Mouse (Mus musculus) cerebellum, postnatal 14 days (tissue): Measurements from ENCODE around the gene Grhl3.
A peak's percentile ranks its signal among the peaks of the same experiment; 100 is the strongest.
"Not testable (repeated sequence)": the region's sequence is repeated elsewhere in the genome, so short reads cannot be mapped to it uniquely, and the experiment has no call there.

Experiments used
- DNase-seq, 2 experiments: peaks; one replicate each; pipeline ENCODE4 v3.0.0; 2021; ENCODE audit warnings: mixed read lengths in 2 of 2

The Grhl3 gene

GRCm38 (mm10) chr4:135573251-135573808 lies at the start of gene Grhl3:
Gene Grhl3 (minus strand): TSS chr4:135573630.
- DNase-seq = peak; percentile 27 to 28

DNA sequence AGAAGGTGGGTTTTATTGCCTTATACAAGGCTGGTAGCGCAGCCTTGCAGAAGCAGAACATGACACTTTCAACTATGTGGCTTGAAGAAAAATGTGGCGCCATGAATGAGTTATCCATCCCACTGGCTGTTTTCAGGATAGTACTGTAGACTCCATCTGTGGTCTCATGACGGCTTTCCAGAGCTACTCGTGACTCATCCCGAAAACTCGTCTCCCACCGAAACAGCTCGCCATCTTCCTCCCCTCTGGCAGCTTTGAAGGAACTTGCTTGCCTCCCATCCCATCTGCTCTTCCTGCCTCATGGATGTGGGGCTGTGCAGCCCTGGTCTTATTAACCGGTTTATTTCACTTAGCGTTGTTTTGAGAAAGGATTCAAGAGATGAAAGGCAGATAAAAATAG lies 48.9 kb upstream of the Grhl3 start:
- DNase-seq = no peak

- no peak for DNase-seq
Measured at GRCm38 (mm10) chr4:135620461-135620860, 47.0 kb upstream of the Grhl3 start.

DNA sequence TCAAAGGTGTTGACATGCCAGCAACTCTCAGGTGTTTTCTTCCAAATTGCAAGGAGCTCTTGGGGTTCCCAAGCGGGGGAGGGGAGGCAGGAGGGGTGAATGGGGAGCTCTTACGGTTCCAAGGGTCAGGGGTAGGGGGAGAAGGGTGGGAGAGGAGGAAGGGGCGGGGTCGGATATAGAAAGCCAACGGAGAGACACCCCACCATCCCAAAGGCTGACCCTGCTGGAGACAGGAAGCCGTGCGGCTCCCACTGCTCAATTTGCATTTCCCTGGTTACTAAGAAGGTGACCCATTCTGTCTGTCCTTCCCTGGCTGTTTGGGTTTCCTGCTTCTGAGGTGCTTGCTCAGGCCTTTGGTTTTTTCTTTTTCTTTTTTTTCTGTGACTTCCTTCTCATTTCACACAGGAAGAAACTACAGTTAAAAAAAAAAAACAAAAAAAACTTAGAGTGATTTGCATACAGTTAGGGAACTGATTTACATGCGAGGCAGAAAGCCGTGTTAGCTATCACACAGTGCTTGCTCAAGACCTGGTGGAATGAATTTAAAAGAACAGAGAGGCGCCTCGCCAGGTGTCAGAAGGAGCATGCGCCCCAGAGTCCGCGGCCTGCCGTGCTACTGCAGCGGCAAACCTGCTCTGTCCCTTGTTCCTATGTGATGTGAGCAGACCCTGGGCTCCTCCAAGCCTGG lies 44.5 kb upstream of the Grhl3 start:
- no peak for DNase-seq

DNA sequence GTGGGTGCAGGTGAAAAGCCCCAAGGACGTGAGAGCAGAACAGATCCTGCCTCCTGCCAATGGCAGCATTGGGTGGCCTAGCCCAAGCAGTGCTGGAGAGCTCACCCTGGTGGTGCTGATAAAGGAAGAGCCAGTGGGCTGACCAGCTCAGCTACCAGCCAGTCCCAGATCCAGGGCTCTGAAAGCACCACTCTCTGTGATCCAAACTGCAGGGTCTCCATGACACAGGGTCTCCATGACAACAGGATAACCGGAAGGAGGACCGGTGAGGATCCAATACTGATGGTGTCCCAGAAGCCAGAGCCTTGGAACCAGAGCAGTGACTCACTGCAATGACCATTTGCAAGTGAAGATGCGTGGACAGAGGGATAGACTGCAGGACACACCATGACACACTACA lies 43.6 kb upstream of the Grhl3 start:
- no peak for DNase-seq

DNA sequence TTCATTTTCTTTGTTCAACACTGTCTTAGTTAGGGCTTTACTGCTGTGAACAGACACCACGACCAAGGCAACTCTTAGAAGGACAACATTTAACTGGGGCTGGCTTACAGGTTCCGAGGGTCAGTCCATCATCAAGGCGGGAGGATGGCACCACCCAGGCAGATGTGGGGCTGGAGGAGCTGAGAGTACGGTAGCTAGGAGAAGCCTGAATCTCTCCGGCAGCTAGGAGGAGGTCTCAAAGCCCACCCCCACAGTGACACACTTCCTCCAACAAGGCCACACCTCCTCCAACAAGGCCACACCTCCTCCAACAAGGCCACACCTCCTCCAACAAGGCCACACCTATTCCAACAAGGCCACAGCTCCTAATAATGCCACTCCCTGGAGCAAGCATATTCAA lies 41.9 kb upstream of the Grhl3 start:
- DNase-seq = not testable (repeated sequence)

DNA sequence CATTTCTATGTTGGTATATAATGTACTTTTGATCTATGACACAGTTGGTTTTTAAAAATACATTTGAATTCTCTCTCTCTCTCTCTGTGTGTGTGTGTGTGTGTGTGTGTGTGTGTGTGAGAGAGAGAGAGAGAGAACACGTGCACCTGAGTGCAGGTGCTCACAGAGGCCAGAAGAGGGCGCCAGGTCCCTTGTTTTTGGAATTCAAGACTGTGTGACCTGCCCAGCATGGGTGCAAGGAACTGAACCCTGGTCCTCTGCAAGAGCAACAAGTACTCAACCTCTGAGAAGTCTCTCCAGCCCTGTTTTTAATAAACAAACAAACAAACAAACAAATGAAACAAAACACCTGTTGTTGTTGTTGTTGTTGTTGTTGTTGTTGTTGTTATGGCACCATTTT lies 36.6 kb upstream of the Grhl3 start:
- DNase-seq = no peak

DNA sequence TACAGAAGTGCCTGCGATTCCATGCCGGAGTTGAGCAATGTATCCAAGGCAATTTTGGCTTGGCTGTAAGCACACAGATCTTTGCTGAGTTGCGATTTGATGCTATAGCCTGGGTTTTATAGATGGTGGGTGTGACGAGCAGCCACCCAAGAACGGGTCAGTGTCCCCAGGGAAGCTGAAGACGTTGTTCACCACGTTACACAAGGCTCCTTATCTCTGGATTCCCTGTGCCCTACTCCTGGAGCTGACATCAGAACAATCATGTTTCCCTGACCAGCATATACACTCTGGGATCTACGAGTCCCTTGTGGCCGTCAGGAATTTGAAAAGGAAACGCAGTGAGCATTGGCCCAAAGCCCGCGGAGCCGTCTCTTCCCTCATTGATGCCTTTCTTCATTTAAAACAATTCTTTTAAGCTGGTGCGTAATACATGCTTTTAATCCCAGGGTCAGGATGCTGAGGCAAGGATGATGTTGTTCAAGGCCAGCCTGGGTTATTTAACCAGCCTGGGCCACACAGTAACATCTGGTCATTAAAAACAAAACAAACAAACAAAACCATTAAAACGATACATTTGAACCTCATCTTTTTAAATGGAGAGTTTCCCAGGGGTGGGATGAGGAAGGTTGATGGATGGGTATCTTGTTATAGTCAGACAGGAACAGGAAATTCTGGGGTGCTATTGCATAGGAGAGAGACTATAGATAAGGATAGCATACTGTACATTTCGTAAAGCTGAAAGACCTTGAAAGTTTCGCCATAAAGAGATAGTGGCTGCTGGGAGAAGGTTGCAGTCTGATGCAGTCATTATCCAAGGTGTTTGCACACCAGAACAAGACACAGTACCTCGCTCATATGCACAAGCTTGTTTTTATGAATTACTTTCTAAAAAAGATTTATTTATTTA lies 34.8 kb upstream of the Grhl3 start:
- no peak for DNase-seq

- DNase-seq = peak; percentile 46 to 52
Measured at GRCm38 (mm10) chr4:135606271-135606670, 32.8 kb upstream of the Grhl3 start.

DNA sequence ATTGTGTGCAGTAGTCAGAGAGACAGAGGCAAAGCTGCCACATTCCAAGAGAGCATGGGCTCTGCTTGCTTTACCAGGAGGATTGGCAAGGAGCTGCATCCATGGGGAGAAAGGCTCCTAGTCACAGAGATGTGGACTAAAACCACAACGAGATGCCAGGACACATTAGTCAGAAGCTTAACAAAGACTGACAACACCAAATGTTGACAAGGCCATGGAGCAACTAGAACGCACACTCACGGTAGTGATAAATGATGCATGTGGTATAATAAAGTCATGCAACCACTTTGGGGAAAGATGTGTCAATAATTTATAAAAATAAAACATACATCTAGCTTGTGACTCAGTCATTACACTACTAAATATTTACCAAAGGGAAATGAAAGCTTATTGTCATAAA lies 28.1 kb upstream of the Grhl3 start:
- no peak for DNase-seq

GRCm38 (mm10) chr4:135599497-135600182 lies 26.2 kb upstream of the Grhl3 start:
- DNase-seq = no peak

DNA sequence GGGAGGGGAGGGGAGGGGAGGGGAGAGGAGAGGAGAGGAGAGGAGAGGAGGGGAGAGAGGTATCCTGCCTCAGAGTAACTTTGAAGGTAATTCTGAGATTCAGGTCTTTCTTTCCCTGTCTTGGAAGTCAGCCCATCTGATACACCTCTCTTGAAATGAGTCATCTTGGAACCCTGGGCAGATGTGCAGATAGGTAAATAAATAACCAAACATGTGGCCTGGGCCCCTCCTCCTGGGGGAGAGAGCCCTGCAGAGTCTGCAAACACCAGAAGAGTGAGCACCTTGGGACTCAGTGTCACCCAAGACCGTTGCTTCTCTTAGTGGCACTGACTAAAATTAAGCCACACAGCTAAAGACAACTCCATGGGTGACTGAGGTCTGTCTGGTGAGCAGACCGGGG lies 25.6 kb upstream of the Grhl3 start:
- DNase-seq = no peak

DNA sequence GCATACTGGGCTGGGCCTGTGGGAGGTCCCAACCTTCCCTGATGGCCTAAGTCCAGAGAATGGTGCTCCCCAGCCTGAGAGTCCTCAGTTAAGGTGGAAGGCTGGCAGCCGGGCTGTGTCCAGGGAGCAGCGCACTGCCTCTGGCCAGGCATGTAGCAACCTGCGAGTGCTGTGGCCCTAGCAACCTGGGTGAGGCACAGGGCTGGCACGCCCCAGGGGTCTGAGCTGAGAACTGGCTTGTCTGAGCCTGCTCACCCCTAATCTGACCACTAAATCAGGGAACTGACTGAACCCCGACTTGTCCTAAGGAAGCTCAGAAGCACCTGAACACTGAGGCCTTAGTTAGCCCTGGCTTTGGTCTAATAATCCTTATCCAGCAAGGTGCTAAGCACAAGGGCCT lies 24.1 kb upstream of the Grhl3 start:
- DNase-seq = no peak

DNA sequence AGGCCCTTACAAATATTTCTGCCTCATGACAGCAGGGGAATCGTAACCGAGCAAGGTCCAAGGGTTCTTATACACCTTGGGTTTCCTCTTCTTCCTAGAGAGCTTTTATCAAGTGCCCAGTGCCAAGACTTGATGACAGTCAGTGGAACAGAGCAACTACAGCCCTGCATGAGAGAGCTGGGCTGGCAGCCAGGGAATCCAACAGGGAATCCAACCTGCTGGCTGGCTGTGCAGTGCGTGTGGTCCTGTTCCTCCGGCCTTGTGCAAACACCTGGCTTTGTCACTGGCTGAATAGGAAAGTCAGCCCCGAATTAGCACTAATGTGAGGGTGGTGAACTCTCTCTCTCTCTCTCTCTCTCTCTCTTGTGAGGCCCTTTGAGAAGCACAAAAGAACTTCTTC lies 22.5 kb upstream of the Grhl3 start:
- peak; percentile 53 to 59 for DNase-seq

DNA sequence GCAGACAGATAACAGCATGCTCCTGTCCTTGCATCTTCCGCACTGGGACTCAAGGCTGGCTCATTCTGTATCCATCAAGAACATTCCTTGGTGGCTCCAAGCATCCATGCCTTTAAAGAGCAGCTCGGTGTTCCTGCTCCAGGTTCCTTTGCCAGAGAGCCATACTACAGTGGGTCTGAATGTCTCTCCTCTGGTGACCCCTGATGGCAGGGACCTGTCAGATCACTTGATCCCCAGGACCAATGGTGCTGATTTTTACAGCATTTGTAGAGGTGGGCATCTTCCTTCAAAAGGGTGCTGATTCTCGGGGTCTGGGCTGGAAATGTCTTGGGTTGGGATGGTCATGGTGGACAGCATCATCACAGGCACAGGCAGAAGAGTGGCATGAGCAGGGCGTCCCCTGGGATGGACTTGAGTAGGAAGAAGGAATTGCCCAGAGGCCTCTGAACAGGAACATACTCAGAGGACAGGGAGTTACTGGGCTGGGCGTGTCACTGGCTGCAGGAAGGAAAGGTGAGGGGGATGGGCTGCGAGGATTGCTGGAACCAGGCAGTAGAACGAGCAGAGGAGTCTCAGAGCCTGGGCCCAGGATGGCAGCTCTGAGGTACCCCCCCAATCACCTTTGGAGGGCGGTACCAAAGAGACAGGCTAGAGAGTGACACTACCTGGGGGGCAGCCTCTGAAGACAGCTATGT lies 18.3 kb upstream of the Grhl3 start:
- DNase-seq = no peak

GRCm38 (mm10) chr4:135591086-135591485 lies 17.7 kb upstream of the Grhl3 start:
- peak; percentile 72 to 79 for DNase-seq

GRCm38 (mm10) chr4:135584838-135585237 lies 11.4 kb upstream of the Grhl3 start:
- DNase-seq = no peak

- DNase-seq = no peak
Measured at GRCm38 (mm10) chr4:135581222-135581910, 7.9 kb upstream of the Grhl3 start.

DNA sequence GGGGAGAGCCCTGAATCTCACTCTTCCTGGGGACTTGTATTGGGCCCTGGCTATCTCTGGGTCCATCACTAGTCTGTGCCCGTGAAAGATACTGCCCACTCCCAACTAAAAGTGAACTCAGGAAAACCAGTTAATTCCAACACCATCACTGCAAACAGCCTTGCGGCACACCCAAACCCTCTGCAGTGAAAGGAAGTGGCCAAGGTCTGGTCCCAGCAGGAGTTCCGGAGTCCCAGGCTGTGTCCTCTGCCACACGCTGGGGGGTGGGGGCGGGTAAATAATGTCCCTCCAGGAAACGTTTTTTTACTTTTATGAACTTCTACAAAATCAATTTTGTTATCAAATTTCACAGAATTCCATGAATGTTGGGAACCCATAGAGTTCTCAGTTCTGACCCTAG lies 6.3 kb upstream of the Grhl3 start:
- DNase-seq = no peak

GRCm38 (mm10) chr4:135578490-135578889 lies 5.1 kb upstream of the Grhl3 start:
- DNase-seq = no peak

- no peak for DNase-seq
Measured at GRCm38 (mm10) chr4:135575365-135576140, 2.1 kb upstream of the Grhl3 start.
